Mouse (Mus musculus): Measurements from ENCODE around the gene Txlng.

- TF ChIP-seq CTCF (IDR thresholded peaks at IDR 0.05 in 2 of 3, conservative IDR thresholded peaks at IDR 0.05 in 1 of 3; ENCODE audit: control insufficient read depth in 1 of 3, insufficient read depth in 1 of 3, low read depth in 2 of 3, low read length in 3 of 3, poor library complexity in 1 of 3, severe bottlenecking in 1 of 3): no peak
- TF ChIP-seq POLR2A (IDR thresholded peaks at IDR 0.05; ENCODE audit: control insufficient read depth in 1 of 2, insufficient read depth in 1 of 2, low read depth in 1 of 2, low read length in 2 of 2, poor library complexity in 1 of 2): no peak
- no peak for TF ChIP-seq KAT2A (conservative IDR thresholded peaks at IDR 0.05; ENCODE audit: low read depth, low read length)
- no peak for TF ChIP-seq TAL1 (IDR thresholded peaks at IDR 0.05; ENCODE audit: low read length)
Measured at GRCm38 (mm10) chrX:162831036-162831435, 1.8 kb upstream of the Txlng start.
